Mouse (Mus musculus): ENCODE measurements around the gene Pcna. TPM values are rescaled to one million over a fixed set of nuclear protein-coding genes. Genes with fewer than 3 reads are reported as not detected.

Gene Pcna
- total and polyA plus RNA-seq, 2 experiments from 2014 or later: 91.0 to 118 TPM

- no peak for DNase-seq (ENCODE audit: low spot score)
- Histone ChIP-seq H3K4me2 (ENCODE audit: low read depth, low read length, poor library complexity, severe bottlenecking) (no peak overlapping the region), H3K36me3 (ENCODE audit: insufficient read depth, low read length) (no peaks in the 10 kb centered on the region), H3K9me3 (ENCODE audit: low read length) (no peaks in the 10 kb centered on the region; the same call in 1 of the 2 replicates), H3K4me1 (ENCODE audit: insufficient read depth, low read length) (peaks cover 2% of the 10 kb centered on the region; the same call in 1 of the 2 replicates), H3K27me3 (ENCODE audit: insufficient read depth, low read length) (no peaks in the 10 kb centered on the region), H3K27ac (ENCODE audit: low read depth, low read length) (peak overlapping the region; percentile 18; the same call in 1 of the 2 replicates), H3K4me3 (ENCODE audit: low read depth, low read length) (no peak overlapping the region), H3K9ac (replicated peaks; ENCODE audit: low read length, poor library complexity, severe bottlenecking) (no peak overlapping the region)
- ATAC-seq (ENCODE audit: low FRiP score): no peak
- 30% methylated on average over 15 of the region's 15 CpGs for WGBS
- TF ChIP-seq CTCF (IDR thresholded peaks at IDR 0.05): no peak
Observed at GRCm38 (mm10) chr2:132283236-132284070, 30.3 kb upstream of the Pcna start.

DNA sequence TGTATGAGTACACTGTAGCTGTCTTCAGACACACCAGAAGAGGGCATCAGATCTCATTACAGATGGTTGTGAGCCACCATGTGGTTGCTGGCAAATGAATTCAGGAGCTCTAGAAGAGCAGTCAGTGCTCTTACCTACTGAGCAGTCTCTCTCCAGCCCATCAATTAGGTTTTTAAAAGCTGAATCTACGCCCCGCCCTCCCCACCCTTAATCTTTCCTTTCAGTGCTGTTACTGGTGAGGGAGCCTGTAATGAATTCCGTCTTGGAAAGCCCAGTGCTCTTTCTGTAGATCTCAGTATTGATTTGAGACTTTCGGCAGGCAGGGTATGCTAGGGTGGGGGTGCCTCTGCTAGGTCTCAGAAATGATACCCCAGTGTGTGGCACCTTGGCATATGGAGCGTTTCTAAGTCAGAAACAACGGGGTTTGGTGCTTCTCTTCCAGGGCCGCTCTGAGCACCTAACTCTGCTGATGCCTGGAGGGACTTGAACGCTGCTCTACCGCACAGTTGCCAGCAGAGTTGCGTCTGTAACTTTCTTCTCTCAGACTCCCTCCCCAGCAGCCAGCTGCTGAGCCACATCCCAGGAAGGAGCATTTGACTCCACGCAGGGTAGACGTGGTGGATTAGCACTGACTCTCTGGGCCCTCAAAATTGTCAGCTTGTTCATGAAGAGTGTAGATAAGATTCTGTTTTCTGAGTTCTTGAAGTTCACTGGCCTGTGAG lies 29.5 kb upstream of the Pcna start:
- no peaks in the 10 kb centered on the region for H3K27me3 ChIP-seq (ENCODE audit: insufficient read depth, low read length)
- TF ChIP-seq CTCF (IDR thresholded peaks at IDR 0.05): no peak
- no peak overlapping the region for H3K4me2 ChIP-seq (ENCODE audit: low read depth, low read length, poor library complexity, severe bottlenecking)
- H3K27ac ChIP-seq (ENCODE audit: low read depth, low read length): no peak overlapping the region; the same call in 1 of the 2 replicates
- WGBS: 13% methylated on average over 12 of the region's 12 CpGs
- H3K9ac ChIP-seq (replicated peaks; ENCODE audit: low read length, poor library complexity, severe bottlenecking): no peak overlapping the region
- no peak for DNase-seq (ENCODE audit: low spot score)
- no peaks in the 10 kb centered on the region for H3K36me3 ChIP-seq (ENCODE audit: insufficient read depth, low read length)
- no peaks in the 10 kb centered on the region; the same call in 1 of the 2 replicates for H3K9me3 ChIP-seq (ENCODE audit: low read length)
- no peak overlapping the region for H3K4me3 ChIP-seq (ENCODE audit: low read depth, low read length)
- peaks cover 2% of the 10 kb centered on the region; the same call in 1 of the 2 replicates for H3K4me1 ChIP-seq (ENCODE audit: insufficient read depth, low read length)
- no peak for ATAC-seq (ENCODE audit: low FRiP score)

GRCm38 (mm10) chr2:132281560-132282452 lies 28.7 kb upstream of the Pcna start:
- no peaks in the 10 kb centered on the region for H3K27me3 ChIP-seq (ENCODE audit: insufficient read depth, low read length)
- H3K27ac ChIP-seq (ENCODE audit: low read depth, low read length): no peak overlapping the region
- WGBS: 57% methylated on average over 10 of the region's 10 CpGs
- no peak overlapping the region for H3K4me2 ChIP-seq (ENCODE audit: low read depth, low read length, poor library complexity, severe bottlenecking)
- H3K9me3 ChIP-seq (ENCODE audit: low read length): no peaks in the 10 kb centered on the region; the same call in 1 of the 2 replicates
- ATAC-seq (ENCODE audit: low FRiP score) (no peak), DNase-seq (ENCODE audit: low spot score) (no peak)
- H3K36me3 ChIP-seq (ENCODE audit: insufficient read depth, low read length): no peaks in the 10 kb centered on the region
- TF ChIP-seq CTCF (IDR thresholded peaks at IDR 0.05): no peak
- H3K9ac ChIP-seq (replicated peaks; ENCODE audit: low read length, poor library complexity, severe bottlenecking): no peak overlapping the region
- no peak overlapping the region for H3K4me3 ChIP-seq (ENCODE audit: low read depth, low read length)
- peaks cover 2% of the 10 kb centered on the region; the same call in 1 of the 2 replicates for H3K4me1 ChIP-seq (ENCODE audit: insufficient read depth, low read length)

GRCm38 (mm10) chr2:132280518-132281120 lies 27.5 kb upstream of the Pcna start:
- H3K9ac ChIP-seq (replicated peaks; ENCODE audit: low read length, poor library complexity, severe bottlenecking): no peak overlapping the region
- DNase-seq (ENCODE audit: low spot score): no peak
- no peak for TF ChIP-seq CTCF (IDR thresholded peaks at IDR 0.05)
- no peak overlapping the region for H3K4me2 ChIP-seq (ENCODE audit: low read depth, low read length, poor library complexity, severe bottlenecking)
- H3K4me1 ChIP-seq (ENCODE audit: insufficient read depth, low read length): peaks cover 2% of the 10 kb centered on the region; the same call in 1 of the 2 replicates
- no peaks in the 10 kb centered on the region for H3K9me3 ChIP-seq (ENCODE audit: low read length)
- no peaks in the 10 kb centered on the region for H3K36me3 ChIP-seq (ENCODE audit: insufficient read depth, low read length)
- no peak overlapping the region for H3K27ac ChIP-seq (ENCODE audit: low read depth, low read length)
- no peaks in the 10 kb centered on the region for H3K27me3 ChIP-seq (ENCODE audit: insufficient read depth, low read length)
- ATAC-seq (ENCODE audit: low FRiP score): no peak
- 92% methylated on average over 10 of the region's 10 CpGs for WGBS
- H3K4me3 ChIP-seq (ENCODE audit: low read depth, low read length): no peak overlapping the region

DNA sequence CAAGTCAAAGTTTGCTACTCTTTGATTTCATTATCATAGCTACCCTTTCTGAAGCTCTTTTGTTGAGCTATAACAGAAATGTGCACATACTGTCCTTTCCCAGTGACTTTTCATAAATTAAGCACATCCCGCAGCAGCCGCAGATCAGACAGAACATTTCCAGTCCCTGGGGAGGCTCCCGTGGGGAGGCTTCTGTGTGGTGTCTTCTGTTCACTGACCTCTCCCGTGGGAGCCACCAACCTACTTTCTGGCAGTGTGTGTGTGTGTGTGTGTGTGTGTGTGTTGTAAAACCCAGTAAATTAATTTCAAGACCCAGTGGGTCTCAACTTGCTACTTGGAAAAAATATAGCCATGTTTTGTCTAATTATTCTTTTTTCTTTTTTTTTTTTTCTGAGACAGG lies 26.9 kb upstream of the Pcna start:
- ATAC-seq (ENCODE audit: low FRiP score) (no peak), DNase-seq (ENCODE audit: low spot score) (no peak)
- Histone ChIP-seq H3K36me3 (ENCODE audit: insufficient read depth, low read length) (no peaks in the 10 kb centered on the region), H3K9me3 (ENCODE audit: low read length) (no peaks in the 10 kb centered on the region), H3K4me3 (ENCODE audit: low read depth, low read length) (no peak overlapping the region), H3K9ac (replicated peaks; ENCODE audit: low read length, poor library complexity, severe bottlenecking) (no peak overlapping the region), H3K4me2 (ENCODE audit: low read depth, low read length, poor library complexity, severe bottlenecking) (no peak overlapping the region), H3K27me3 (ENCODE audit: insufficient read depth, low read length) (no peaks in the 10 kb centered on the region), H3K27ac (ENCODE audit: low read depth, low read length) (no peak overlapping the region), H3K4me1 (ENCODE audit: insufficient read depth, low read length) (peaks cover 2% of the 10 kb centered on the region; the same call in 1 of the 2 replicates)
- TF ChIP-seq CTCF (IDR thresholded peaks at IDR 0.05): no peak
- 56% methylated on average over 4 of the region's 4 CpGs for WGBS
